Mouse (Mus musculus): ENCODE measurements around the gene Sox5.

Sox5 gene

DNA sequence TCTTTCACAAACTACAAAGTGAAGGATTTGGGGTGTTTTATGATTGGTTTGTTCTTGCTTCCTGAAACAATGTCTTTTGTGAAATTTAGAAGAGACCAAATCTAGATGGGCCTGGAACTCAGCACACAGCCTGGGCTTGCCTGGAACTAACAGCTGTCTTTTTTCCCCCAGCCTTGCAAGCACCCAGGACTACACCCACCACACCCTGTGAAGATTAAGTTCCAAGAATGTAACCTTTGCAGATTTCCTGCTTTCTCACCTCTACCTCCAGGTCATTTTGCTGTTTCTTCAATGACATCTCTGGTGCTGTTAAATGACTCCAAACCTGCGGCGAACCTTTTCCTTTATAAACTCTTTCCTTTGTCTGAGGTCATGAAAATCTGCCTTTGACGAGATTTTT is 455.0 kb downstream of the Sox5 start:
- WGBS = 78% methylated on average over 3 of the region's 3 CpGs

DNA sequence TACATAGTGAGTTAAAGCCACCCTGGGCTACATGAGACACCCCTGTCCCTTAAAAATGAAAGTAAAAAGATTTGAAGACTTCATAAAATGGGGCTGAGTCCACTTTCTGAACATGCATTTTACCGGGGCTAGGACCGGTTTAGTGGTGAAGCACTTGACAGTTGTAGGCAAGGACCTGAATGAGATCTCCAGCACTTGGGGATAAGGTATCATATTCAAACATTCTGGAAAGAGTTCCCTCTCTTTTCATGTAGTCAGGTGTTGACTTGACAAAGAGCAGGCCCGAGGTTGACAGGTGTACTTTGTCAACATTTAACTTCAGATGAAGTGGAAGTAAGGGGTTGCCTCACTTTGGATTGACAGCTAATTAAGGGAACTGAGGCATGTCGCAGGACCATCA is 458.4 kb downstream of the Sox5 start:
- WGBS = 94% methylated on average over 4 of the region's 4 CpGs

DNA sequence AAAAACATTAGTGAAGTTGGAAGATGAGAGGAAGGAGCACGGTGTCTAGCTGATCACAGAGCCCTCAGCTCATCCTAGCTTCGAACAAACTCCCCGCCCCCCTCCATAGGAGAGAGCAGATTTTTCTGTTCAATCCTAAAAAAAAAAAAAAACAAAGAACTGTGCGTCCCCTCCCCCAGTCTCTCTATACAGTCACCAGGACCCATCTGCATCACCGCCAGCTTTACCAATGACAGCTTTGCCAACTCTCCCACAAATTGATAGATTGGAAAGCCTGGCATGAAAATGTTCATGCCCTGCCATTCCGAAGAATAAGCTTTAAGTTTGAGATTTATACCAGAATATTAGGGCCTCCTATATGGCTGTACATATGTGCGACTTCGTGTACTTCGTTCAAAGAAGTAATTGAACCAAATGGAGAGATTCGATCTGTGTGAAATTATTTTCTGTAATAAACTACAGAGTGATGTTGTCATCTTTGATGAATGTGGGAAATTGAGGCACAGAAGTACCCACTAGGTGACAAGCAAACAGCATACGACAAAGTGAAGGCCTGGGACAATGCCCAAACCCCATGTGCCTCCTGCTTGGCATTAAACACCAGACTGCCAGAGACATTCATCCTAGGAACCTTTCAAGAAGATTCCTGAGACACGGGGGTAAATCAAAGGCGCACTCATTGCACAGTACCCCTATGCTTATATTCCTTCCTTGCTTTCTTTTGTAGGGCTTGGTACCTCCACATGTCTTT is 459.3 kb downstream of the Sox5 start:
- WGBS = 80% methylated on average over 13 of the region's 13 CpGs

DNA sequence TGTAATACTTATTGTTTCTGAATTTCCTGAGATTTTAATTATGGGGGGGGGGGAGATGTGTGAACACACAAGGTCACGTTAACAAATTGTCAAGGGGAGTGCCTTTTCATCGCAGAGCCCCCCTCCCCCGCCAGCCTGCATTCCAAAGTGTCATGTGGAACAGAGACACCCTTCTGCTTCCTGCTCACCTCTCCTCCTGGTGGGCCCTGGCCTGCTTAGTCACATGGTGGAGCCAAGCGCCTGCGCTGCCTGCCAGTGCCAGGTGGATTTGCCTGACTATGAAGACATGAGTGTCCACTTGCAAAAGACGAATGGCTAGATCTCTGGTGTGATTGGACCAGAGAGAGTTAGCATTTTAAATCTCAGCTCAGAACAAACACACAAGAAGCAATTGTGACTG is 462.1 kb downstream of the Sox5 start:
- WGBS = 84% methylated on average over 6 of the region's 6 CpGs

DNA sequence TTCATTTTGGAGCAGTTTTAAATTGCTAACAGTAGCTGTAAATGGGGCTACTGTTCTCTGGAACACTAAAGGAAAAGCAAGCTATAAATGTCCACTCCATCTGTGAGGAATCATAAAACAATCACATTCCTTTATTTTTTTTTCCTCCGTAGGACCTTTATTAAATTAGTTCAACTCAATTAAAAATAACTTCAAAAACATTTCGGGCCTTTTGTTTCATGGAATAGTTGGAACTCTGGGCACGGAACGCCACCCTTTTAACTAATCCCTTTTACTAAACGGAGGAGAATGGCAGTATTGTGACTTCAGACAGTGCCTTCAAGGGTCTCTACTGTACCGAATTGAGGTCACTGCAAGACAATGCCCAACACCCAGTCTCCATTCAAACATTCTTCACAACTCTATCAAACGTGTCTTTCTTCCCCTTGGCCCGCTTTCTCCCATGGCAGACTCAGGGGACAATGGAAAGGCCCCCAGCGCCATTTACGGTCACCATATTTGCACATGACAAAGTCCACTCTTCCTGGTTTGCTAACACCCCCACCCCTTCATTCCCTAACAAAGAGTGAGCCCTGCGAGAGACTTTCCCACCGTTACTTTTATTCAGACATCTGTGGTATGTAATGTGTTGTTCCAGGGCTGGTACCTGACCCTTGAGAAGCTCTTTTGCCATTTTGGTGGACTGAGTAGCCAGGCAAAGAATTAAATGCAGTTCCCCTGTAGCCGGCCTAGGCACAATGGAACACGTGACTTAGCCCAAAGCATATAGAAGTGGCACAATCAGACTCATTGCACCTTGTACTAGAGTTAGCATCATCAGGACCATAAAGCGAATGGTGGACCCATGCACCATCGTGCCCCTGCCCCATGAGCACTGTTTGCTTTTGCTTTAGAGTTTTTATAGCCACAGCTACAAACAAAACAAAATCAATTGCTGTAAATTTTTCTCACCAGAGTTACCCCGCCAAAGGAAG is 468.7 kb downstream of the Sox5 start:
- WGBS = 60% methylated on average over 17 of the region's 17 CpGs

DNA sequence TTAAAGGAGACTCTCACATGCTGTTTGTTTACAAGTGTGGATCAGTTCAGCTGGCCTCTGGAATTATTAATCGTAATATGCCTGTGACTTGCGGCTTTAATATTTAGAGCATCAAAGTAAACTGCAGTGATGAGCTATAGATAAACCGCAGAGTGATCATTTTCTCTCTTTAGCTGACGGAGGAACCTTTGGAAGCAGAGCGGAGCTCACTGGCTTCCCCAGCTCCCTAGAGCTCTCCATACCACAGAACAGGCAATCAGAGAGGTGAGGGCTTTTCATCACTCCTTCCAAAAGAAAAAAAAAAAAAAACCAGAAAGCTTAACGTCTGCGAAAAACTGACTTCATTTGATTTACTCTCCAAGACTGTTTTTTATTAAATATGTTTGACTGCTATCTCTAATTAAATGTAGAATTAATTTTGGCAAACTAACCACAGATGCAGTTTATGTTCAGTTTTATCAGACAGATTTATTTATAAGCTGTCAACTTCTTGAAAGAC is 469.4 kb downstream of the Sox5 start:
- WGBS = 61% methylated on average over 7 of the region's 7 CpGs

DNA sequence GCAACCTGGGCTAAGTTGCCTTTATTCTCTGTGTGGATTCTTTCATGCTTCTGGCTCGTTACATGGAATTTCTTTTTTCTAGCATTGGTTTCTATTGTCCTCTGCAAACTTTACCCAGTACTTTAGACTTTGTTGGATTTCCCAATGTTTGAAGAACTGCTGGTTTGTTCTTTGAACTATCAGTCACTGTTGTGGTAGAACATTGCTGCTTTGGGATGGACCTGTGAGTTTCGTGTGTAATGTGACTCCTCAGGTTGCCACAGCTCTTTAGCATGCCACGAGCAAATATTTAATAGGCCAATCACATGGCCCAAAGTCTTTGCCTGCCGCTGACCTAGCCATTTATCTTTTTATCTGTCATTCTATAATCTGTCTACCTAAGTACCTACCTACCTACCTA is 470.0 kb downstream of the Sox5 start:
- 93% methylated on average over 4 of the region's 4 CpGs for WGBS

DNA sequence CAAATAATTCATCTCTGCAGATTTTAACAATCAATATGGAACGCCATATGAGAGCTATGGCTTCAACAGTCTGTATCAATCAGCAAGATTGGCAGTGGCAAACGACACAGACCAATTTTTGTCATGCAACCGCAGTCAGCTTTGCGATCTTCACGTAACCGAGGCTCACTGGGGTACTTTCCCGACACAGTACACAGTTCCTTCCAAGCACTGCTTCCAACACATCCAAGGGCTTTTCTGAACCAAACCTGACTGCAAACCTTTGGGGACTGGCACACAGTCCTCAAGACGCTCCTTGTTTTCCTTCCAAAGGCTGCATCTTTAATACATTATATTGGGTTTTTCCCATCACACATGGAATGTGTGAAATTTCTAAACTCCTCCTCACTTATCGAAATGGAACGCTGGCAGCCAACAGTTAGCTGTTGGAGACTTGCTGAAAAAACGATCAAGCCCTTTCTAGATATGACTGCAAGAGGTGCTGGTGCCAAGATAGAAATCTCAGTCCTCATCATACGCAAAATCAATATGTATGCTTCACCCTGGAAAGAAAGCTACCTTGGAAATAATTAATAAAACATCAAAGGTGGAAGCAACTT is 474.1 kb downstream of the Sox5 start:
- WGBS = 68% methylated on average over 12 of the region's 12 CpGs

DNA sequence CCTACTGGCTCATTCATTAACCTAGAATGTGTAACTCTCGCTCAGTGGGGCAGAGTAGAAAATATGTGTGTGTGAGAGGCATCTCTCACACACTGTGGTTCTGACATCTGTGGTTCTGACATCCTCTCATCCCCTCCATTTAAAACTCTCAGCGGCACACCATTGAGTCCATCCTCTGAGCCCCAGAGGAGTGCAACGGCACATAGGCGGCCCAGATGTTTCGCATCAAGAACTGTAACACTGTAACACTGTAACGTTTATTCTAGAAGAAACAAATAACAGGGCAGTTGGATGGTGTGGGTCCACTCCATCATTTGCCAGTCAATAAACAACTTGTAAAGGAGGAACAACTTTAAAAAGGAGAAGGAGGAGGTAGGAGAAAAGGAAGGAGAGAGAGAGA is 479.0 kb downstream of the Sox5 start:
- 95% methylated on average over 6 of the region's 6 CpGs for WGBS

DNA sequence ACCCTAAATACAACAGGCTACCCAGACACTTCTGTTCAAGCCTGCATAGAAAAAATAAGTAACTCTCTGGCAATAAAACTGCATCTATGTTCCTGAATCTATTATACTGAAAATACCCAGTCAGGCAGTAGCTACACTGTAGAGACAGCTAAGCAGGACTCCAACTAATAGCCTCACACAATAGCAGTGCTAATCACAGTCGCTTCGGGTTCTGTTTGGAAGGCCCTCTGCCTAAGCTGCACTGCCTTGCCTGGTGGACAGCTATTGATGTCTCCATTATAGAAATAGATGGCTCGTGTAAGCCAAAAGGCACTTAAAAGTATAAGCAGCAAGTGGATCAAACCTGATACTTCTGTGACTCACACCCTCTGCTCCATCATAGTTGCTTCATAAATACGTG is 480.7 kb downstream of the Sox5 start:
- WGBS = 64% methylated on average over 4 of the region's 4 CpGs

DNA sequence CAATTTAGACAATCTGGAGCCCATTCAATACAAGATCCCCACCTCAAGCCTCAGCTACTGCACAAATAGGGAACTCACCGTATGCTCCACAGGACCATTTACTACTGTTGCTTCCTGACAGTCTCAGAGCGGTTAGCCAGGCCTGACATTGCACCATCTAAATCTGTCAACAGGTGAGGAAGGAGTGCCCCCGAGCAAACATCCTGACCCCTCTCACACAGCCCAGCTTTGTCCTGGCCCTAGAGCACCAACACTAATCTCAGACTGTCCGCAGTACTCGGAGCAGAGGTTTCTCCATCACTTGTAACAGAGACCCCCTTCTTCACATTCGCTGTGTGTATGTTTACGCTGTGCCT is 482.3 kb downstream of the Sox5 start:
- WGBS = 84% methylated on average over 7 of the region's 7 CpGs

DNA sequence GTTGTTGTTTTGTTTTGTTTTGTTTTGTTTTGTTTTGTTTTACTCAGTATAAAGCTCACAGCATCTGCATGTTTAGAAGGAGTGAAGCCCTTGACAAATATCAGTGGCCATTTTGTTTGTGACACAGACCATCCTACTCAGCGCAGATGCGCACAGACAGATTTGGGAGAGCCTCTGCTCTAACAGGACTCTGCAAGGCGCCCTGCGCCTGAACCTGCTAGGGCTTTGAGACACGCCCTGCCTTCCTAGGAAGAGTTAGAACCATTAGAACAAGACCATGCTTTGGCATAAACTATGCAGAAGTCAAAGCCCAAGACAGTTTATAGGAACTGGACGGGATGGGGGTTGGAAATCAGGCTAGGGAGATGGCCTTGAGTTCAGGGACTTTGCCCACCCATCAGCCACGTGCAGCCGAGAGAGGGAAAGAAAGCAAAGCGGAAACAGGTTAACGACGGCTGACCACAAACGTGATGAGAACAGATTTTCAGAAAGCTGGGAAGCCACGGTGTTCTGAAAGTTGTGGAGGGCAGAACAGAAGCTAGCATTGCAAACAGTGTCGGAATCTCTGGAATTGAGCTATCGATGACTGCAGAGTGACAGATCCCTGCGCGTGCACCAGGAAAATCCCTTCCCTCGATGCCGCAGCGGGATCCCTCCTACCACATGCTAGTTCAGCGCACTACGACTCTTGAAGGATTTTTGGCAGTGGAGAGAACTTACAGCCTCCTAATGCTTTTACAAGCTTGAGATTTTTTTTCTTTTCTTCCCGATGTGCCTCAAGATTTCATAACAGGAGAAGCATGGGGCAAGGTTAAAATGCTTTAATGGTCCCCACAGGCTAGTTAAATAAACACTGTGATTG is 482.9 kb downstream of the Sox5 start:
- 64% methylated on average over 23 of the region's 23 CpGs for WGBS

DNA sequence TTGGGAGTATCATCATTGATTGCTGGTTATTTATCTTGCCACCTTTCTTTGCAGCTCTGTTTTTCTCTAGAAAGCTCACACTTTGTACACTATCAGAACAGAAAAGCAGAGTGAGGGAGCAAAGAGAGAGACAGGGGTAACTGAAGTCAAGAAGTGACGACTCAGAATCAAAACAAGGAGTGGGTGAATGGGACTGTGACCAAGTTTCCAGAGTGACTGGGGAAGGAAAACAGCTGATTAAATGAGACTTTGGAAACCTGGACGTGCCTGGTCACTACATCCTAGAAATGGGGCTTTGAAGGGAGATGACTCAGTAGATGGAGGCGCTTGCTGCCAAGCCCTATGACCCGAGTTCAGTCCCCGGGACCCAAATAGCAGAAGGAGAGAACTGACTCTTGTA is 483.9 kb downstream of the Sox5 start:
- 78% methylated on average over 5 of the region's 5 CpGs for WGBS

DNA sequence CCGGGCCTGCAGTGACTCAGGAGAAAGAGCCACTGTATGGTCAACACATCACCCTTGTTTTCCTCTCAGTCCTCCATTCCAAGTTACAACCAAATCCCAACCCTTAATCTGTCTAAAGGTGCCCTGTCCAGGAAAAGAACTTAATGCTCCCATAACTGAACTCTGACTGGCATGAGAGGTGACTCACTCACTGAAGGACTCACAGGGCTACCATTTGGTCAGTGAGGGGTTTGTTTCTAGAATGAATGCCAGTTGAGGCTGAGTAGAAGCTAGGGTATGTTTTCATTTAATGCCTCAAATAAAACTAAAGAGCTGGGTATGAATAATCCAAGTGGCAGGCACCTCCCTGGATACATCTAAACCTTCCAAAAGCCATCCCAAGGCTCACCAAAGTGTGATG is 484.6 kb downstream of the Sox5 start:
- WGBS = 83% methylated on average over 1 of the region's 1 CpGs

DNA sequence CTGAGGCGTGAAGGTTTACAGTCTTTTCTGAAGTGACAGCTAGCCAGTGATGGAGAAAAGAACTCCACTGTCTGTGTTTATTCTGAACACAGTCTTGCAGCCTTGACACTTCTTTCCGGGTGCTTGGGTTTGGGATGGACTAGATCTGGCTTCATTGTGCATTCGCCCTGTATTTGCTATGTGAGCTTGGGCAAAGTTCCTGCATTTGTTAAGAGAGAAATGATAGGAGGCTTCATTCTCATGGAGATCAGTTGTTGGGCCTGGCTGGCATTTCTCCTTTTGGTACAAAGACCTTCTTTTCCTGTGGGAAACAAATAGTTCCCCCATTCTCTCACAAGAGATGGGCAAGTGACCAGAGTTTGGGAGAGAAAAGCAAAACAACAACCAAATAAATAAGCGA is 490.3 kb downstream of the Sox5 start:
- 75% methylated on average over 4 of the region's 4 CpGs for WGBS

DNA sequence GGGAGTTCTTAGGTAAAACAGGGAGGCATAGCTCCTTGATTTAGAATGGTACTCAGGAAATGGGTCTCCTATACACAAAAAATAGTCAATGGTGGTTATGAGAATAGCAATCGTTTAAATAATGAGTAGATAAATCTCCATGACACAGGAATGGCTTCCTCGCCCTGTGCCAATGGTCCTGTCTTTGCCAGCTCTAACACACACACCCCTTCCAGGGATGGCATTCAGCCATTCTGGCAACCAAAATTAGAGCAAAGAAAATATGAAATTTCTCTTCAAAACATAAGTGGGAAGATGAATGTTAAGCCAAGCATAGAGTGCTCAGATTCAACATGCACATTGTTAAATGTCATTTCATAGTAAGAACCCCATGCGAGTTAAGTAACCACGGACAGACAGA is 495.7 kb downstream of the Sox5 start:
- WGBS = 68% methylated on average over 4 of the region's 4 CpGs

DNA sequence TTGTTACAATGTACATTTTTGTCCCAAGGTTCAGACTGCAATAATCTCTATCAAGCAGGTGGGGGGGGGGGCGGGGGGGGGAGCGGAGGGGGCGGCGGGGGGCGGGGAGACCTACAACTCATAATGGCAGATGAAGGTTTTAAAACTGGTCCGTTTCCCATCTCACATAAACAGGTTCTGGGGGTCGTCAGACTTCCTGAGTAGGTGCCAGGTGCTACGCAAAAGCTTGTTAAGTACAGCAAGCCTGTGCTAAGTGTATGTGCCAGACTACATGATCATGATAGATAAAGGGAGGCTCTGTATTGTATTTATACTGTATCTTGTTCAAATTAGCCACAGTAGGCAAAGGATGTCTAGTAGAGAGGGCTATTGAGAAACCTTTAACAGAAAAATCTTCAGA is 498.6 kb downstream of the Sox5 start:
- 54% methylated on average over 8 of the region's 8 CpGs for WGBS

DNA sequence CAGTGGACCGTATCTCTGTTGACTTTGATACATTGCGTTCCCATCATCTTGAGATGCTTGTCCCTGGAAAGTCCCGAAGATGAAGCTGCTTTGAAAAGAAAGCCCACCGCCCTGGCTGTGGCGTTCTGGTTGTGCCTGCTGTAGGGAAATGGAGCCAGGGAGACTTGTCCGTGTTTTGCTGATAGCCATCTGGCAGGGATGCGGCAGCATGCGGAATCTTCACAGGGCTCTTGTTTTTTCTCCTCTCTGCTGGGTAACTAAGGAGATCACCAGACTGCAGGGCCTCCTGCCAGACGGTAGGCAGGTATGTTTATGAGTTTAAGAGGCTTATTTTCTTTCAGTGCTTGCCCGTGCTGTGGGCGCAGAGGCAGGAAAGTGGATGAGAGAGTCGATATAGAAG is 499.0 kb downstream of the Sox5 start:
- WGBS = 59% methylated on average over 12 of the region's 12 CpGs

DNA sequence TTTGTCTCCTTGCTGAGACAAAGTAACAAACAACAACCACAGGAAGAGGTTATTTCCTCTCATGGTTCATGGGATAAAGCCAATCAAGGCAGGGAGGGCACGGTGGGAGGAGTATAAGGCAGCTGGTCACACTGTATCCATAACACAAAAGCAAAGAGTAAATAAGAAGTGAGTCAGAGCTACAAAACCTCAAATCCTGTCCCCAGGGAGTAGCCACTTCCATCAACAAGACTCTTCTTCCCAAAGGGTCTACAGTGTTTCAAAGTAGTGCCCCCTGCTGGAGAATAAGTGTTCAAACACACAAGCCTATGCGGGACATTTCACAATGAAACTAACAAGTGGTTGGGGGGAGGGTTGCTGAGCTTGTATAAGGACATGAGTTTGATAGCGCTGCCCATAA is 500.1 kb downstream of the Sox5 start:
- WGBS = 92% methylated on average over 3 of the region's 3 CpGs

DNA sequence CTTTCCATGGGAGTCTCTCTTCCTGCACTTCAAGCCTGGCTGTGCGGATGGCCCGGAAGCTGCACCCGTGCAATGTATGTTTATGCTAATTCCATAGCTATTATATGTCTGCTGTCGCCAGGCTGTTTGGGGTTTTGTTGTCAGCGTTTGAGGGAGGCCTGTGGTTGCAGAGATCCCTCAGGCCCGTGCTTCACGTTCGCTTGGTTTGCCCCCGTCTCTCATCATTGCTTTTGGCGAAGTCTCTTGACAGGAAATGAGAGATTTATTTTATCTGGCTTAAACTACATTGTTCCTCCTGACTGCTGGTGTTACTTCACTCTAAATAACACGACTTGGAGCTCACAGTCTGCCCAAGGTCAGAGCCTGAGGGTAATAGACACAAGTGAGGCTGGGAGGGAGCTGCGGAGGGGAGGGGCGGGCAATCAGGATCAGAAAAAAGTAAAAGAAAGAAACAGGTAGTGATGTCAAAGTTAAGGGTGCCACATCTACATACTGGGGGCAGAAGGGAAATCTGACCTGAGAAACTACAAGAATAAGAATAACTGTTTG is 503.2 kb downstream of the Sox5 start:
- 78% methylated on average over 13 of the region's 13 CpGs for WGBS

DNA sequence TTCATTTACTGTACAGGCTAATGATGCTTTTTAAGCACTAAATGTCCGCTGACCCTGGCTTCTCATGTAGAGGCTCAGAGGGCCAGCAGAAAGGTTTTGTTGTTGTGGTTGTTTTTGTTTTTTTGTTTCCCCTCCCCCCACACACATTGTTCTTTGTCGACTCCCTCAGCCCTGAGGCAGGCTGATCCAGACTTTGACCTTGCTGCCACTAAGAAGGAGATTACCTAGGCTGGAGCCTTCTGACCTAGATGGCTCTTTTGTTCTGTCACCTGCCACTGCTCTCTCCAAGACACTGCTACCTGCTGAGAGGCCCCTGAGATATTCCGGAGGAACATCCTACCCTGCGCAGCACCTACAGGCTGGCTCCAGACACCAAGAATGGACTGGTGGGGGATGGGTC is 508.4 kb downstream of the Sox5 start:
- 69% methylated on average over 4 of the region's 4 CpGs for WGBS

Data from cerebral cortex, adult 2 months (tissue).